Mouse (Mus musculus): ENCODE data around the gene Hdac11.

Hdac11 gene

DNA sequence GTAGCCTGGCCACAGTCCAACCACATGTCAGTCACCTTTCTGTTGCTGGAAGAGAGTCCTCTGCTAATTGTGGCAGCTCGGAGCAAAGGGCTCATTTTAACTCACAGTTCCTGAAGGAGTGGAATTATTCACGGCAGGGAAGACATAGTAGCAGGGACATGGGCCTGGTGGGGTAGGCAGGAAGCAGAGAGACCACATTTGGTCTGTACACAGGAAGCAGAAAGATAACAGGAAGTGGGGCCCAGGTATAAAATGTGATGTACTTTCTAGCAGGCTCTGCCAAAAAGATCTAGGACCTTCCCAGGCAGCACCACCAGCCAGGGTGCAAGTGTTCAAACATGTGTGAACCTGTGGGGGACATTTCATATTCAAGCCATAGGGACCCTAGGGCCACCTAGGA is 15.9 kb downstream of the Hdac11 start:
- no peak for DNase-seq

DNA sequence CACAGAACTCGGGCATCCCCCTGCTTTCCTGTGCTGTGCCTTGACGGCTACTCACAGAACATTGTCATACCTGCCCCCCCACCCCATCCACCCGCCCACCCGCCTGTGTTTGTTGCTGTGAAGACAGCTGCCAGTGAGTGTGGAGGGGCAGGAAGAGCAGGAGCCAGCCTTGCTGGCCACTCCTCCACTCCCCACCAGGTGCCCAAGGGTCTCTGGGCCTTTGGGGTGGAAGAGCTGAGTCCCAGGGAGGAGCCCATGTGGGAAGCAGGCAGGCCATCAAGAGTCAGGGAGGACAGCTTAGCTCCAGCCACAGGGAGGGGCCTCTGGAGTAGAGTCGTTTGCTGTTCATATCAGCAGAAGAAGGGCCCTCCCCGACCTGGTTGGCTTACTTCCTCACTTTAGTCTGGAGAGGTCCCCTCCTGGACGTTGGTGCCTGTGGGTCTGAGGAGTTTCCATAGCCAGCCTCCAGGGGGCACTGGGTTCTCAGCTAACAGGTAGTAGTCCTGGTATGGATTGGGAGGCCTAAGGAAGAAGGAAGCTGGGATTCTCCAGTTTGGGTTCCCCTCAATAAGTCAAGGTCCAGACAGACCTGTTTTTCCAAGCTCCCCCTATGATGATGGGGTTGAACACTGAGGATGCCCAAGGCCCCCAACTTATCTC is 16.9 kb downstream of the Hdac11 start:
- DNase-seq = peak; percentile 31 to 49

- DNase-seq = peak in 1 of 2 experiments; percentile 8
These were observed 17.7 kb downstream of the Hdac11 start for GRCm38 (mm10) chr6:91174211-91174610.

GRCm38 (mm10) chr6:91180767-91181171 is 24.3 kb downstream of the Hdac11 start:
- no peak for DNase-seq

DNA sequence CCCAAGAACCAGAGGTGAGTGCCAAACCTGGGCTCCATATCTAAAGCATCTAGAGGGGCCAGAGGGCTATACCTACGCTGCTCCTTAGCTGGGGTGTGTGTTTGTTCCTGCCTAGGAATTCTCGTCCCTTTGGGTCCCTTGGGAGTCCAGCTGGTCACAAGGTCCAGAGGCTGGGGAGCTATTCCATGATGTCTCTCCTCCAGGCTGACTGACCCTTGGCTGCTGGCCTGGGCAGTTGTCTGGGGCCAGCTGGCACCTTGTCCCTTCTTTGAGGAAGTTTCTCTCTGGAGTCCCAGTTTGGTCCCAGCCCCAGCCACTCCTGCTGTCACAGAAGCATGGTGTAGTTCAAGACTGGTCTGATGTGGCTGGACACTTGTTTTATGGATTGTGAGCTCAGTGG is 24.9 kb downstream of the Hdac11 start:
- DNase-seq = peak; percentile 63 to 72

DNA sequence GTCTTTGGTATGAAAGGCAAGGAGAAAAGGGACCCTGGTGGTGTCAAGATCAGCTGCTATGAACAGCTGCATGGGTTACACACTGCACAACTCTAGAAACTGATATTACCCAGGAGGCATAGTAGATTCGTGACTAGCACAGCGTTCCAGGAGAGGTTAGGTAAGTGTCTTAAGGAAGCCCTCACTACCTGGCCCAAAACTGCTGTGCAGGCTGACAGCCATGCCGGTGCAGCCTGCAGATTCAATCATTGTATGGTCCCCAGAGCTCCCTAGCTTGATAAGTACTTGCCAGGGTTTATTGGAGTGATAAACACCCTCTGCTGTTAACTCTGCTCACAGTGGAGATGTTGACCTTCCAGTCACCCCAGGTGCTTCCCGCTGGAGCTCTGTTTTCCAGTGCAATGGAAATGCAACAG is 25.6 kb downstream of the Hdac11 start:
- no peak for DNase-seq

DNA sequence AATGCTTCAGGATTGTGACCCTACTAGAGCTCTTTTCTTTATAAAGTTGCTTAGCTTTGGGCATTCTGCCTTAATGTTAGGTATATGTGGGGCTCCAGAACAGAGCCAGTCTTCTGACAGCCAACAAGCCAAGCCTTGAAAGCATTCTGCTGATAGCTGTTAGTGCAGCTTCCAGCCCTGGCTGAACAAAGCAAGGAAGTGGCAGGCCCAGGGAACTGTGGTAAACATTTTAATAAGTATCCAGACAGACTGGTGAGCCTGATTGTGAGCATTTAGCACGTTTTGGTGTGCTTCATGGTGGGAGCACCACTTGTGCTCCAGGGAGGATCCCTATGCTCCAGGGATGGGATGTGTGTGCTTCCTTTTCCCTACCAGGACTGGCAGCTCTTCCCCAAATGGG is 26.6 kb downstream of the Hdac11 start:
- no peak for DNase-seq

DNA sequence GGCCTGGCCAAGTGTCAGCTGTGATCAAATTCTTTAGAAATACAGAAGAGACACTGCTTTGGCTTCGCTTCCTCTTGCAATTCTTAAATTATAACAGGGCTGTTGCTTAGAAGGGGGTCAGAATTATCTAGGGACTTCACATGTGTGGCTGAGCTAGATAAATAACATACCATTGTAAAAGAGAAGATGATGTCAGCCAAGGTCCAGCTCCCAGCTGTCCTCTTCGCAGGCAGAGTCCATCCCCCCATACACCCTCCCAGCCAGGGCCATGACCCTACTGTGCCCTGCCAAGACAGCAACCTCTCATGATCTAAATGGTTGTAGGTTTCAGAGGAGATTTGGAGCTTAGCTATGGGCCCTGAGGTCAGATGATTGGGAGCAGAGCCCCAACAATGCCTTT is 27.5 kb downstream of the Hdac11 start:
- DNase-seq = no peak

GRCm38 (mm10) chr6:91184776-91185175 is 28.3 kb downstream of the Hdac11 start:
- DNase-seq = no peak

DNA sequence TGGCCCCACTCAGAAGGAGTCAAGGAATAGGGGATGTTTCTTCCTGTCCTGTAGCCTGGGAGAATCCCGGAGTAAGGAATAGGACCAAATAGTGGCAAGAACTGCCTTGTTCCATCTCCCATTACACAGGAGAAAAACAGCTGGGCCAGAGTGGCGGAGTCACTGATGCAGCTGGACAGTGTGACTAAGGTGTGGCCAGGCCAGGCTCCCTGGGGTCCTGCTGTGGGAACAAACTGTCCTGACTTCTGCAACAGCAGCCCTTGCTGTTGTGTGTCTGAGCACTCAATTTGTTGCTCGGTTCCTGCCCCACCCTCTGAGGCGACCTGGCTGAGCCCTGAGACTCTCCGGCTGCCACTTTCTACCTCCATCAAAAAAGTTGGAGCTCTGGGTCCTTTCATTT is 29.0 kb downstream of the Hdac11 start:
- no peak for DNase-seq

DNA sequence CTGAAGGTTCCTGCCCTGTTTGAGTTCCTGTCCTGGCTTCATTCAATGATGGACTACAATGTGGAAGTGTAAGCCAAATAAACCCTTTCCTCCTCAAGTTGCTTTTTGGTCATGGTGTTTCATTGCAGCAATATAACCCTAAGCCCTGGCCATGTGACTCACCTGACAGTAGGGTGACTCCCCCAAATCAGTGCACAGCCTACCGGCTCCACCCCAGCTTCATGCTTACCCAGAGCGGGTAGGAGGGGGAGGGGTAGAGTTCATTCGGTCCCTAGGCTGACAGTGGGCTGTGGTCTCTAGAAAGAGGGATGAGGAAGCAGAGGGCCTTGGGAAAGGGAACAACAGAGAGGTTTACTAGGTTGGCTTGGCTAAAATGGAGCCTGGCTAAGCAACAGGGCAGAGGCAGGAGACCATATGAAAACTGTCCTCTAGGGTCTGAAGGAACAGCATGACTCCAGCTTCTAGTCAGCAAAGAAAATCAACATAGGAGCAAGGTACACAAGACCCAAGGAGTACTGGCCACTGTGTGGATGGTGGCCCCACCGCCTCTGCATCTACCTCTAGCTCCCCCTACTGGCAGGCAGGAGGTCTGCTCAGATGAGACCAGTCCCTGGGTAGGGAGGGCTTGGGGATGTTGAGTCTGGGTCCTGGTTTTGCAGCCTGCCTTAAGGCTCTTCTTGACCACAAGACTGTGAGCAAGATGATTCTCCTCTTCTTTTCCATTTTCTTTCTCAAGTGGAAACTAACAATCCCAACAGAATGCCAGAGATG is 29.9 kb downstream of the Hdac11 start:
- DNase-seq = no peak

- DNase-seq = no peak
These were observed 30.5 kb downstream of the Hdac11 start for GRCm38 (mm10) chr6:91186934-91187333.

DNA sequence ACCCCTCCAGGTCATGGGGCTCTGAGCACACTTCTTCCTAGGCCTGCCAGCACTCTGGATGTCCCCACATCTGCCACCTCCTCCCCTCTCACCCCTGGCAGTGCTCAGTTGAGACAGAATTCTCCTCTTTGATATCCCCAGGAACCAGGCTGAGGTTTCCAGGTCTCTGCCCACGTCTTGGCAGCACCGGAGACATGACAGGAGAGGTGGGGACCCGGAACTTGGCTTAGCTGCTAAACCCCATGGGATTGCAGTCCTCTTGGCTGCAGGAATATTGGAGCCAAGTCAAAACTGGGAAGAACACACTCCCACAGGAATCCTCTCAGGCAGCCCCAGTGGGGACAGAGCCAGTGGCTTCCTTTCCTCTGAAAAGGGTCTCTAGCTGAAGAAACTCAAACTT is 31.4 kb downstream of the Hdac11 start:
- DNase-seq = no peak

- DNase-seq = no peak
These were observed 33.5 kb downstream of the Hdac11 start for GRCm38 (mm10) chr6:91189971-91190370.

DNA sequence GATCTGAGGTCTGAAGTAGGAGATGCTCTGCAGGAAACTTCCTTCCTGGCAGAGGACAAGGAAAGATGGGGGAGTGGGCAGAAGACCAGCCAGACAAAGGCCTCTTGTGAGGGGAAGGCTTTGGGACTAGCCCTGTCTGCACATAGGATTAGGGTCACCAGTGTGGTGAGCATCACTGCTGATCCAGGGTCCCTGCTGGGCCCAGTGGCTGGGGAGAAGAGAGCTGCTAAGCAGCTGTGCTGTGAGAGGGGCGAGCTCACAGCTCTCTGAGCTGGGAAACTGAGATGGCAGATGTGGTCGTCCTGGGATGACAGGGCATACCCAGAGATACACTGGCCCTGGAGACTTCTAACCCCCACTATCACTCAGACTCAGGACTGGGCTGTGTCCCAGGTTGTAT is 35.0 kb downstream of the Hdac11 start:
- DNase-seq = no peak

GRCm38 (mm10) chr6:91192421-91192820 is 36.0 kb downstream of the Hdac11 start:
- DNase-seq = no peak

- DNase-seq = no peak
These were observed 36.5 kb downstream of the Hdac11 start for GRCm38 (mm10) chr6:91192851-91193545.

DNA sequence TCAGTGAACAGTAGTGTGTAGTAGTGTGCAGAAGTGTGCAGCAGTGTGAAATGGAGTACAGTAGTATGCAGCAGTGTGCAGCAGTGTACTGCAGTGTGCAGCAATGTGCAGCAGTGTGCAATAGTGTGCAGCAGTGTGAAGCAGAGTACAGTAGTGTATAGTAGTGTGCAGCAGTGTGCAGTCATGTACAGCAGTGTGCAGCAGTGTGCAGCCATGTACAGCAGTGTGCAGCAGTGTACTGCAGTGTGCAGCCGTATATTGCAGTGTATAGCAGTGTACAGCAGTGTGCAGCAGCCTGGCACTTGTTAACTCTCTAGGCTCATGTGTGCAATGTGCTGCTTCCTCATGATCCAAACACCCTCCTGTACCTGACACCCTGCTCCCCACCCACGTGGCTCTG is 42.0 kb downstream of the Hdac11 start:
- no peak for DNase-seq

DNA sequence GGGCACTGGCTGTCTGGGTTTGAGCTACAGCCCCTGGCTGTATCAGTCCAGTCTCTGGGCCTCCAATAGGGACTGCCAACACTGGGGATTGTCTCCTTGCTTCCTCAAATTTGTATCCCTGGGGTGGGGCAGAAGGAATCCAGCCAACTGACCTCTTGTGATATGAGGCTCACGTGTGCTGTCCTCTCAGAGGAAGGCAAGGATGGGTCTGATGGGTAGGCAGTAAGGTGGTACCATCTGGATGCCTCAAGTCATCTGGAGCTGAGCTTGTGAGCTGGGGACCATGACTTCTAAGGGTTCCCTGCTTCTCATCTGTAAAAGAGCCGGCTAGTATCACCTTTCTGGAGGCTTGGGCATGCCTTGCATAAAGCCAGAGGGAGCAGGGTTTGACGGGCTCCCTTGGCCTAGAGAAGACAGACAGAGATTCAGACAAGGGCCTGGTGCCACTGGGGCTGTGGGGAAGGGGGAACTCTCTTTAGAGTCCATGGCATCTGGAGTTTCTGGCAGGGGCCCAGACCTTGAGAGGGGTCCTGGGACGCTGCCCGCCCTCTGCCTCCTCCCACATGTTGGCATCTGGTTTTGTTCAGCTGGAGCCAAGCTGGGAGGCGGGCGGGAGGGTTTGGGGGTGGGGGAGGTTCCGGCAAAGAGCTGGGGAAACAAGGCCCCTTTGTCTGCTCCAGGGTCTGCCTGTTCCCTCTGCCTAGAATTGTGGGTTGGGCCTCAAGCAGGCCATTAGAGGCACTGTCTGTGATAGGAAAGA is 44.1 kb downstream of the Hdac11 start:
- DNase-seq = no peak

- no peak for DNase-seq
These were observed 45.4 kb downstream of the Hdac11 start for GRCm38 (mm10) chr6:91201881-91202341.

DNA sequence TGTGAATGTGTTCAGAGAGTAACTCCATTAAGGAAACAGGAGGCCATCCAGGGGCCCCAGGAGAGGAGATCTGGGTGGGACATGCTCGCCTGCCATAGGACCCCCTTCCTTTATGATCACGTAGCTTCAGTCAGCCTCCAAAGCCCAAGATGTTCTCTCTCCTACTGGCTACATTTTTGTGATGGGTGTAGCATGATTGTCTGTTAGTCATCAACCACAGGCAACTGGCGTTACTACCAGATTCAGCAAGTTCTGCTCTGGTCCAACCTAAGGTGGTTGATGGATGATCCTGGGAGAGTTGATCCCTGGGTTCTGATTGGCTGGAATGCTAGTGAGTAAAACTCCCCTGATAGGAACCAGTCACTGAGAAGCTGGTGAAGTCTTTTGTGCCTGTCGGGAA is 46.1 kb downstream of the Hdac11 start:
- no peak for DNase-seq

GRCm38 (mm10) chr6:91205346-91205745 is 48.9 kb downstream of the Hdac11 start:
- DNase-seq = no peak

- DNase-seq = no peak
These were observed 49.3 kb downstream of the Hdac11 start for GRCm38 (mm10) chr6:91205791-91206190.

Measured in kidney, adult 8-10 months (tissue).